Mouse (Mus musculus) brain, adult 2 months (tissue): ENCODE measurements at regions not wholly inside any gene's neighbourhood (a gene's known extent, or its start where the extent isn't known, plus 50 kb on each side); places are given as distances from the start of the nearest gene placed in this dataset.

Source experiments
- DNase-seq: peaks from one replicate; pipeline ENCODE4 v3.0.0; 2011; ENCODE audit warnings: low read depth, low spot score

DNA sequence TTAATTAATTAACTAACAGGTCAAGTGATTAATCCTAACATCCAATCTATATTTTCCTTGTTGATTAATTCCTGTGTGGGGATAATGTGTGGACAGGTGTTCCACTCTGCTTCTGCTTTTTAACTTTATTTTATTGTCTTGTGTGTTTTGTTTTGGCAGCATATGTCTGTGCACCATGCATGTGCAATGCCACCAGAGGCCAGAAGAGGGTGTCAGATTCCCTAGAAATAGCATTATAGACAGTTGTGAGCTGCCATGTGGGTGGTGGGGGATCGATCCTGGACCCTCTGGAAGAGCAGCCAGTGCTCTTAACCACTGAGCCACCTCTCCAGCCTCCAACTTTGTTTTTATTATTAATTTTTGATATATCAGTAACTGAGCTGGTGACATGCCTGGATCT, 65.6 kb downstream of the En1 start:
- no peak for DNase-seq

- no peak for DNase-seq
Measured at GRCm38 (mm10) chr1:120683532-120684245, 81.5 kb downstream of the En1 start.

DNA sequence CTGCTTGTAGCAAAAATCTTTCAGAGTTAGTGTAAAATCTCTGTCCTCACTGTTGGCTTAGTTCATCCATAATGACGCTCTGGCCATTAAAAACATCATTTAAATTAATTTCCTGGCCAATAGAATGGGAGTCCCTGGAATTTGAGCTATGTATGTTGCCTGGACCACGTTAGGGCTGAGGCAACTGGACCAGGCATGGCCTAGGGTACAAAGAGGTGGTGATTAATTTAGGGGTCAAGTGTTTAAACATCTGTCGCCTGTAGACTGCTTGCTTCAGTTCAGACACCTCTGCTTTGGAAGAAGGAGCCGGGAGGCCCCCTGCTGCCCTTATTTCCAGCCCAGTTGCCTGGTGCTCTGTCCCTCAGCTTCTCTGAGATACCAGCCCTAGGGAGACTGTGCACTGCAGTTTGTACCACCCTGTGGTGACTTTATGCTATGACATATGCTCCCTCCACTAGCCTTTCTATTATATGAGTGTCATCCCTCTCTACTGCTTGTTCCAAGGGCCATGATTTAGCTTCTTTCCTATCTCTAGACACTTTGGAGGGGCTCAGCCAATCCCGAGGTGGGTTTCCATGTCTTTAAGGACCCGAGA, 83.5 kb downstream of the En1 start:
- no peak for DNase-seq

- DNase-seq, result no peak
Measured at GRCm38 (mm10) chr1:120691571-120691970, 89.4 kb downstream of the En1 start.

GRCm38 (mm10) chr1:120698189-120698588, 96.0 kb downstream of the En1 start:
- no peak for DNase-seq

DNA sequence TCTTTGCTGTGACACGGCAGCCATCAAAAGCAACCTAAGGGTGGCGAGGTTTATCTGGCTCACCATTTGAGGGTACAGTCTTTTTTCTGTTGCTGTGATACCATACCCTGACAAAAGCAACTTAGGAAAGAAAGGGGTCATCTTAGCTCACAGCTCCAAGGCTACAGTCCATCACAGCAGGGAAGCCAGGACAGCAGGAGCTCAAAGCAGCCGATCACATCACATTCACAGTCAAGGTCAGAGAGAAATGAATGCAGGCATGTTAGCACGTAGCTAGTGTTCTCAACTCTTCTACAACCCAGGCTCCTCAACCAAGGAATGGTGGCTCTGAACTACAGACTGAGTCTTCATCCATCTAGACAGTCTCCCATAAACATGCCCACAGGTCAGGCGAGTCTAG, 102.0 kb downstream of the En1 start:
- no peak for DNase-seq

GRCm38 (mm10) chr1:120706011-120706410, 103.8 kb downstream of the En1 start:
- DNase-seq, result no peak

DNA sequence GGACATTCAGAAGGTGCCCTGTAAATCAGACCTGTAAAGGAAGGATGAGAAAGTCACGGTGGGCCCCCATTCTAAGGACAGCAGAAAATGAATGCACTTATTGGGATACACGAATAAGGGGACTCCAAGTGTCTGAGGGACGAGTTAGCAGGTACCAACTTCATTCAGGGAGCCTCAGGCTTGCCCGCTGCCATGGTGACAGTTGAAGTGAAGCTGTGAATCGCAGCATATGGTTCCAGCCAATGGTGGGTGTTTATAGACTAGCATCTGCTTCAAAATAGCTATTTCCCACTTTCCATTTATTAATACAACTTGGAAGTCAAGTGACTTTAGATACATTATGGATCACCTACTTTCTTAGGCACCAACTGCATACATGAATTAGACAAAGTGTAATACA, 106.3 kb downstream of the En1 start:
- DNase-seq, result peak; percentile 60

- no peak for DNase-seq
Measured at GRCm38 (mm10) chr1:120715105-120715877, 113.1 kb downstream of the En1 start.

DNA sequence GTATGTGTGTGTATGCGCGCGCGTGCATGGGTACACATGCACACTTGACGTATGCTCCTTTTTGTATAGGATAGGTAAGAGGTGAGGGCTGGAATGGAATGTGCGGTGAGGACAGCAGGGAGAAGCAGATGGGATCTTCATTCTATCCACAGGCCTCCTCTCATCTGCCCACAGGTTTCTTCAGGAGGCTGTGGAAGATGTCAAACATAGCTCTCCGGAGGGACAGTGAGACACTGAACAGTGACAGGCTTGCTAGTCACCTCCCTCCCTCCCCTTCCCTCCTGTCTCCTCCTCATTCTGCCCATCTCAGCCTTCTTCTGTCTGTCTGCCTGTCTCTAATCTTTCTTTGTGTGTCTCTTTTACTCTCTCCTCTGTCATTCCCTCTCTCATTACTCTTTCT, 124.6 kb downstream of the En1 start:
- DNase-seq, result peak; percentile 65

- DNase-seq, result no peak
Measured at GRCm38 (mm10) chr1:120727427-120727826, 125.2 kb downstream of the En1 start.

- DNase-seq, result no peak
Measured at GRCm38 (mm10) chr1:120732003-120732402, 129.8 kb downstream of the En1 start.

GRCm38 (mm10) chr1:120733683-120734082, 131.5 kb downstream of the En1 start:
- no peak for DNase-seq

GRCm38 (mm10) chr1:120734846-120735245, 132.6 kb downstream of the En1 start:
- no peak for DNase-seq

GRCm38 (mm10) chr1:120739499-120739898, 137.3 kb downstream of the En1 start:
- no peak for DNase-seq

GRCm38 (mm10) chr1:120741091-120741740, 139.0 kb downstream of the En1 start:
- no peak for DNase-seq

DNA sequence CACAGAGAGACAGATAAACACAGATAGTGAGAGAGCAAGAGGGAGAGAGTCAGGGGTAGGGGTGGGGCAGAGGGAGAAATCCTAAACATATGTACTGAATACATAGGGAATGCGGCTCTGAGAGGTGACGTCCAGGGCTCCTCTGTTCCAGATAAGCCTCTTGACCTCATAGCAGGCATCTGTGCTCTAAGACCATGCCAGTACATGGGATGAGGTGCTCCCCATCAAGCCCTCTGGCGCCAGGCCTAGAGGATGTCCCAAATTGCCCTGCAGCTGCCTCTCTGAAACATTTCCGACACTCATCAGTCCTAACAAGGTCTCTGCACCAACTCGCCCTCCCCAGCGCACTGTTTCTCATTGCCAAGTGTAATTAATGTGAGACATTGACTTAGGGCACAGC, 146.7 kb downstream of the En1 start:
- DNase-seq, result no peak

GRCm38 (mm10) chr1:120753406-120753805, 151.2 kb downstream of the En1 start:
- no peak for DNase-seq

DNA sequence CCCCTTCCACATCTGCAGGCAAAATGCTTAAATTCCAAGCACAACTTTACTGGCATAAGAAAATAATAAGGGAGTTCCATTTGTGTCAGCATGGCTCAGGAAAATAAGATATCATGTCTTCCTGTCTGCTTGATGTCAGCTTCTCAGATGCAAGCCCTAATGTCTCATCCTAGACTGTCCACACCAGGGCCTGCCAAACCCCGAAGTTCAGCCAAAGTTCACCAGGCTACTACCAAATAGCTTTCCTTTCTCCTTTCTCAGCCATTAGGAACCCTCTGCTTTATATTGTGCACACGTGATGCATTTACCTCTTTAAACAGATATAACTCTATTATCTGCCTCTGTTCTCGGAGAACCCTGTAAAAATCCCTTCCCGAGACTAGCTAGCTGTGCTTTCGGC, 152.1 kb downstream of the En1 start:
- no peak for DNase-seq

DNA sequence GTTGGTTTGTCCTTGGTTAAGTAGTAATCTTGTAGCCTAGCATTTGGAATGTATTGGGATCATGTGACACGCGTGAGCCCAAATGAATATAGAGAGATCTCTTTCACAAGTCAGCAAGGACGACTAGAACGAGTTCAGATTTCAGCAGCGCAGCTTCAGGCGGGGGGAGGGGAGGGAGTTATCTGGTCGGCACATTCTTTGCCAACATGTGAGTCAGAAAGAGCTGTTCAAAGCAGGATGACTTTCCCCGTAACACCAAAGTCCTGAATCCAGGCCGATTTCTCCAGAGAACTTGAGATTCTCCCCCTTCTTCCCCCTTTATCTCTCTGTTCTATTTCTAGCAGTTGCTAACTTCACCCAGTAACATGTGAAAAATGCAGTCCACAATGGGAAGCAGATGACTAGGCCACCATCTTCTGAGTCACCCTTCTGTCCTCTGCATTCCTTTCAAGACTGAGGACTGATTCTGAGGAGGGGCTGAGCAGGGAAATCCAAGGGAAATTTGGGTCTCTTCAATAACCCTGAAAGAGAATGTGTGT, 155.1 kb downstream of the En1 start:
- DNase-seq, result peak; percentile 64

DNA sequence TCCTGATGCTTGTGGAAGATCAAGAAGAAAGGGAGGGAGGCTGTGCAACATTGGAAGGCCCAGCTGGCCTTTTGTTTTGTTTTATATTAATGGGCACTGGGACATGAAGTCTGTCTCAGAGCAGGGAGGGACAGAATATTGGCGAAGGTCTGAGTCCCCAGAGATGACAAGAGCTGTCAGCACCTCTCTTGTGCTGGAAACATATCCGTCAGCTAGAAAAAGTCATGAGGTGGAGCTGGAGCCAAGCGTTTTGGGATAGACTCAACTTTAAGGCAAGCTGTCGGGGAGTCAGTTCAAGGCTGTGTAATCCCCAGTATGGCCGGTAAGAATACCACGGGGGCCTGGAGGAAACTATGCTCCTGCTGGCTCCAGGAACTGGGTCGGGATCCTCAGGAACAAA, 156.0 kb downstream of the En1 start:
- no peak for DNase-seq

DNA sequence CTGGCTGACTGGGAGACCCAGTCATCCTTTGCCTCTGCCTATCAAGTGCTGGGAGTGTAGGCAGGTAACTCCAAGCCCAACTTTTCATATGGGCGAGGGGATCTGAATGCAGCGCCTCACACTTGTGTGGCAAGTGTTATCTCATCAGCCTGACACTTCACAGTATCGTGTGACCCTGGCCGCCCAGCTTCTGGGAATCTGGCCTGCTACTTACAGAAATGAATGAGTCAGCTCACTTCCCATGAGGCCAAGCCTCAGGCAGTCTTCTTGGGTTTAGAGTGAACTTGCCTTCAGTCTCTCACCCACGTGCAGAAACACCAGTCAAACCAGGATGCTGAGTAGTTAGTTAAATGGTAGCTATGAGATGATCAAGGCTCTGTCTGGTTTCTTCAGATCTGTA, 156.5 kb downstream of the En1 start:
- DNase-seq, result no peak
